Mouse (Mus musculus): ENCODE data around the gene Aig1. TPM values are rescaled to one million over a fixed set of nuclear protein-coding genes. Genes with fewer than 3 reads are reported as not detected.
A peak's percentile ranks its signal among the peaks of the same experiment; 100 is the strongest.

Aig1 gene
- total RNA-seq, 1 experiment from 2014 or later: 27.1 TPM

GRCm38 (mm10) chr10:13702043-13702442, 166.7 kb downstream of the Aig1 start:
- DNase-seq: no peak

GRCm38 (mm10) chr10:13696326-13696725, 172.5 kb downstream of the Aig1 start:
- no peak for DNase-seq

GRCm38 (mm10) chr10:13693276-13693675, 175.5 kb downstream of the Aig1 start:
- no peak for DNase-seq

- DNase-seq: no peak
Observed at GRCm38 (mm10) chr10:13690773-13691172, 178.0 kb downstream of the Aig1 start.

GRCm38 (mm10) chr10:13689841-13690590, 178.8 kb downstream of the Aig1 start:
- DNase-seq: no peak

GRCm38 (mm10) chr10:13688386-13689120, 180.2 kb downstream of the Aig1 start:
- no peak for DNase-seq

- DNase-seq: no peak
Observed at GRCm38 (mm10) chr10:13687182-13687810, 181.5 kb downstream of the Aig1 start.

- no peak for DNase-seq
Observed at GRCm38 (mm10) chr10:13686127-13686526, 182.7 kb downstream of the Aig1 start.

GRCm38 (mm10) chr10:13685366-13685765, 183.4 kb downstream of the Aig1 start:
- DNase-seq: no peak

- no peak for DNase-seq
Observed at GRCm38 (mm10) chr10:13684452-13684851, 184.3 kb downstream of the Aig1 start.

- DNase-seq: peak; percentile 44
Observed at GRCm38 (mm10) chr10:13682565-13682964, 186.2 kb downstream of the Aig1 start.

GRCm38 (mm10) chr10:13677440-13677839, 191.3 kb downstream of the Aig1 start:
- no peak for DNase-seq

GRCm38 (mm10) chr10:13675033-13675379, 193.8 kb downstream of the Aig1 start:
- DNase-seq: no peak

GRCm38 (mm10) chr10:13674304-13675032, 194.3 kb downstream of the Aig1 start:
- no peak for DNase-seq

- DNase-seq: peak; percentile 60
Observed at GRCm38 (mm10) chr10:13667166-13667696, 201.5 kb downstream of the Aig1 start.

GRCm38 (mm10) chr10:13663476-13663875, 205.3 kb downstream of the Aig1 start:
- no peak for DNase-seq

GRCm38 (mm10) chr10:13659778-13660177, 209.0 kb downstream of the Aig1 start:
- no peak for DNase-seq

- no peak for DNase-seq
Observed at GRCm38 (mm10) chr10:13653739-13654462, 214.9 kb downstream of the Aig1 start.

- DNase-seq: no peak
Observed at GRCm38 (mm10) chr10:13653326-13653725, 215.5 kb downstream of the Aig1 start.

GRCm38 (mm10) chr10:13652061-13652460, 216.7 kb downstream of the Aig1 start:
- DNase-seq: peak; percentile 45

GRCm38 (mm10) chr10:13641750-13642149, 227.0 kb downstream of the Aig1 start:
- no peak for DNase-seq

- DNase-seq: no peak
Observed at GRCm38 (mm10) chr10:13631796-13632195, 237.0 kb downstream of the Aig1 start.
